Mouse (Mus musculus) liver, adult (tissue): ENCODE results near the gene Vkorc1.

Experiments
- GATA4 ChIP-seq: IDR thresholded peaks from 2 replicates; pipeline ENCODE4 v1.6.1; 2014; ENCODE audit warnings: mild to moderate bottlenecking, low read length; ENCODE audit not compliant: insufficient replicate concordance

Vkorc1 gene

GRCm38 (mm10) chr7:127867641-127868040, 27.8 kb downstream of the Vkorc1 start:
- TF ChIP-seq GATA4: no peak

- TF ChIP-seq GATA4: no peak
Observed at GRCm38 (mm10) chr7:127866434-127866833, 29.0 kb downstream of the Vkorc1 start.

- TF ChIP-seq GATA4: no peak
Observed at GRCm38 (mm10) chr7:127858258-127858657, 37.2 kb downstream of the Vkorc1 start.

GRCm38 (mm10) chr7:127850906-127851305, 44.5 kb downstream of the Vkorc1 start:
- no peak for TF ChIP-seq GATA4

- no peak for TF ChIP-seq GATA4
Observed at GRCm38 (mm10) chr7:127849973-127850875, 45.2 kb downstream of the Vkorc1 start.
